12 mouse cellular contexts compared by ENCODE assay signal in the genomic region with DNA sequence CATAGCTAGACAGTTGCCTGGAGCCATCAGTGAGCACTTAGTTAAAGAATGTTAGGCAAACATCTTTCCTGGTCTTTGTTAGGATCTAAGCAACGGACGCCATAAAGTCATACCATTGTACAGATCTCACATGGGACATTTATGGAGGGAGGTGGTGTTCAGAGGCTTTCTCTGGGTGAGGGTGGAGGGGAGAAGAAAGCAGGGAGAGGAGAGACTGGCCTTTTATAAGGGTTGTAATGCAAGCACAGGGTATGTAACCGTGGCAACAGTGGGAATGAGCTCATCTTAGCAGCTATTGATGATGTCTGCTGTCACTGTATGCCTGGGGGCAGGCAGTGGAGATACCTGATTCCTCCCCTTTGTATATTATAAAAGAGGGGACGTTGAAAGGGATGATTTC.
"Had no signal": no experiment of that assay in that cellular context is flagged by ENCODE, and none has a peak within 500 bp of the region (broad histone marks: within the 10 kb centered on the region; RNA-seq: fewer than 3 reads in every experiment).

No protein-coding gene starts in this region.

- H3K36me3 ChIP-seq: kidney, embryonic 15.5 days; liver, embryonic 13.5 days; midbrain, embryonic 13.5 days had no signal

- H3K27me3 ChIP-seq: kidney, embryonic 15.5 days; liver, embryonic 13.5 days; midbrain, embryonic 13.5 days had no signal

- DNase-seq: kidney, adult 8-10 months; kidney, postnatal 10 days; layer of hippocampus, adult 9-11 months; liver, embryonic 13.5 days; lung, adult 2 months; lung, postnatal 14 days; lung, postnatal 4 days; thymus, adult 18-20 months; thymus, postnatal 36 days had no signal

- H3K9me3 ChIP-seq: liver, embryonic 13.5 days; midbrain, embryonic 13.5 days had no signal

- H3K4me1 ChIP-seq: kidney, embryonic 15.5 days; liver, embryonic 13.5 days; midbrain, embryonic 13.5 days had no signal

- H3K27ac ChIP-seq: kidney, embryonic 15.5 days; layer of hippocampus, adult 2 months; liver, embryonic 13.5 days; midbrain, embryonic 13.5 days had no signal

- H3K4me3 ChIP-seq: kidney, embryonic 15.5 days; layer of hippocampus, adult 2 months; liver, embryonic 13.5 days; midbrain, embryonic 13.5 days had no signal

- ATAC-seq: midbrain, embryonic 13.5 days had no signal
